Mouse (Mus musculus) lung, embryonic 15.5 days (tissue): ENCODE data around the gene D10Jhu81e. TPM values are rescaled to one million over a fixed set of nuclear protein-coding genes. Genes with fewer than 3 reads are reported as not detected.

ENCODE experiments used
- ATAC-seq: fragments of 200-750 bp; cut with Nextera tagmentation; 2 replicates; pipeline ENCODE4 v1.8.0; 2017; ENCODE audit warnings: moderate number of reproducible peaks, borderline replicate concordance; ENCODE audit not compliant: low FRiP score, low TSS enrichment; ENCODE audit errors: extremely low read depth
- H3K27ac ChIP-seq: fragments of 300-500 bp; sonication (generic); 2 replicates; pipeline ENCODE4 v1.5.1; 2015; ENCODE audit warnings: moderate library complexity, mild to moderate bottlenecking, inconsistent platforms
- H3K27me3 ChIP-seq: fragments of 300-500 bp; sonication (generic); 2 replicates; pipeline ENCODE4 v1.6.1; 2015; ENCODE audit warnings: inconsistent platforms
- H3K36me3 ChIP-seq: fragments of 300-500 bp; sonication (generic); 2 replicates; pipeline ENCODE4 v1.6.1; 2015; ENCODE audit warnings: inconsistent platforms
- H3K4me1 ChIP-seq: fragments of 300-500 bp; sonication (generic); 2 replicates; pipeline ENCODE4 v1.6.1; 2015; ENCODE audit warnings: inconsistent platforms
- H3K4me2 ChIP-seq: fragments of 300-500 bp; sonication (generic); 2 replicates; pipeline ENCODE4 v1.6.1; 2015; ENCODE audit warnings: inconsistent platforms, mild to moderate bottlenecking, moderate library complexity
- H3K4me3 ChIP-seq: fragments of 300-500 bp; sonication (generic); 2 replicates; pipeline ENCODE4 v1.5.1; 2015; ENCODE audit warnings: mild to moderate bottlenecking, inconsistent platforms
- H3K9ac ChIP-seq: fragments of 300-500 bp; sonication (generic); 2 replicates; pipeline ENCODE4 v1.6.1; 2015; ENCODE audit warnings: inconsistent platforms
- H3K9me3 ChIP-seq: fragments of 300-500 bp; sonication (generic); 2 replicates; pipeline ENCODE4 v1.6.1; 2016; ENCODE audit warnings: inconsistent platforms
- WGBS: fragments of 180-500 bp; shearing (Covaris S2); methylation state at CpG from one replicate; pipeline ENCODE4 v1.1.7; 2015; 5-methylcytosine and 5-hydroxymethylcytosine counted together
- polyA plus RNA-seq: library from polyadenylated mRNA; unstranded; fragments of >200 nt; fragmentation: Nextera tagmentation; extraction: Ambion mirVana; gene quantifications from 2 replicates; pipeline ENCODE4 v1.2.1, GENCODE M21; 2015

D10Jhu81e gene
- polyA plus RNA-seq, 1 experiment from 2014 or later: 32.8 TPM

- 91% methylated on average over 17 of the region's 17 CpGs for WGBS
- no peak for ATAC-seq
- Histone ChIP-seq H3K27me3 (no peaks in the 10 kb centered on the region), H3K4me3 (no peak overlapping the region), H3K4me2 (no peak overlapping the region), H3K27ac (no peak overlapping the region), H3K9ac (no peak overlapping the region), H3K9me3 (no peaks in the 10 kb centered on the region), H3K36me3 (peaks cover 57% of the 10 kb centered on the region), H3K4me1 (peaks cover 9% of the 10 kb centered on the region)
These were observed 12.7 kb upstream of the D10Jhu81e start for GRCm38 (mm10) chr10:78182321-78182720.

GRCm38 (mm10) chr10:78174474-78174873 lies 4.9 kb upstream of the D10Jhu81e start:
- H3K4me3 ChIP-seq: no peak overlapping the region
- H3K36me3 ChIP-seq: peaks cover 76% of the 10 kb centered on the region
- H3K9me3 ChIP-seq: no peaks in the 10 kb centered on the region
- H3K4me2 ChIP-seq: no peak overlapping the region
- H3K27ac ChIP-seq: no peak overlapping the region
- H3K27me3 ChIP-seq: no peaks in the 10 kb centered on the region
- H3K9ac ChIP-seq: no peak overlapping the region
- ATAC-seq: no peak
- H3K4me1 ChIP-seq: peaks cover 6% of the 10 kb centered on the region; the same call in 1 of the 2 replicates
- 88% methylated on average over 5 of the region's 5 CpGs for WGBS

- H3K27me3 ChIP-seq: no peaks in the 10 kb centered on the region
- H3K4me1 ChIP-seq: peaks cover 17% of the 10 kb centered on the region
- H3K4me2 ChIP-seq: no peak overlapping the region
- H3K27ac ChIP-seq: no peak overlapping the region
- no peak overlapping the region for H3K9ac ChIP-seq
- H3K4me3 ChIP-seq: no peak overlapping the region
- ATAC-seq: no peak
- 85% methylated on average over 9 of the region's 9 CpGs for WGBS
- no peaks in the 10 kb centered on the region for H3K9me3 ChIP-seq
- H3K36me3 ChIP-seq: peaks cover 57% of the 10 kb centered on the region
These were observed 2.0 kb upstream of the D10Jhu81e start for GRCm38 (mm10) chr10:78171581-78171980.

- Histone ChIP-seq H3K27me3 (no peaks in the 10 kb centered on the region), H3K4me3 (no peak overlapping the region), H3K9me3 (no peaks in the 10 kb centered on the region), H3K4me2 (no peak overlapping the region), H3K4me1 (peaks cover 17% of the 10 kb centered on the region), H3K36me3 (peaks cover 55% of the 10 kb centered on the region), H3K27ac (no peak overlapping the region), H3K9ac (no peak overlapping the region)
- ATAC-seq: no peak
- WGBS: 94% methylated on average over 7 of the region's 7 CpGs
These were observed 1.5 kb upstream of the D10Jhu81e start for GRCm38 (mm10) chr10:78171057-78171456.

GRCm38 (mm10) chr10:78170445-78170844 lies 863 bp upstream of the D10Jhu81e start:
- Histone ChIP-seq H3K4me1 (peaks cover 17% of the 10 kb centered on the region), H3K27ac (no peak overlapping the region), H3K9me3 (no peaks in the 10 kb centered on the region), H3K9ac (no peak overlapping the region), H3K4me2 (peak overlapping the region; percentile 86; the same call in 1 of the 2 replicates), H3K27me3 (no peaks in the 10 kb centered on the region), H3K4me3 (0 out of 2 replicates have a peak overlapping the region, but pooled peaks have one; percentile 67), H3K36me3 (peaks cover 55% of the 10 kb centered on the region)
- 66% methylated on average over 2 of the region's 2 CpGs for WGBS
- ATAC-seq: no peak

- H3K4me2 ChIP-seq: peak overlapping the region; percentile 86
- peaks cover 17% of the 10 kb centered on the region for H3K4me1 ChIP-seq
- 80% methylated on average over 11 of the region's 11 CpGs for WGBS
- H3K27ac ChIP-seq: no peak overlapping the region
- ATAC-seq: no peak
- H3K9me3 ChIP-seq: no peaks in the 10 kb centered on the region
- peaks cover 53% of the 10 kb centered on the region for H3K36me3 ChIP-seq
- no peaks in the 10 kb centered on the region for H3K27me3 ChIP-seq
- H3K4me3 ChIP-seq: peak overlapping the region; percentile 67
- H3K9ac ChIP-seq: peak overlapping the region; percentile 78
These were observed 790 bp downstream of the D10Jhu81e start for GRCm38 (mm10) chr10:78168792-78169191.

- Histone ChIP-seq H3K27ac (no peak overlapping the region), H3K36me3 (peaks cover 50% of the 10 kb centered on the region), H3K9ac (no peak overlapping the region), H3K4me1 (peaks cover 17% of the 10 kb centered on the region), H3K4me3 (no peak overlapping the region), H3K27me3 (no peaks in the 10 kb centered on the region), H3K4me2 (no peak overlapping the region), H3K9me3 (no peaks in the 10 kb centered on the region)
- no peak for ATAC-seq
These were observed 1.8 kb downstream of the D10Jhu81e start for GRCm38 (mm10) chr10:78167775-78168174.

GRCm38 (mm10) chr10:78167333-78167732 lies 2.2 kb downstream of the D10Jhu81e start:
- Histone ChIP-seq H3K36me3 (peaks cover 48% of the 10 kb centered on the region), H3K27ac (no peak overlapping the region), H3K9ac (no peak overlapping the region), H3K4me3 (no peak overlapping the region), H3K4me2 (no peak overlapping the region), H3K4me1 (peaks cover 17% of the 10 kb centered on the region), H3K9me3 (no peaks in the 10 kb centered on the region), H3K27me3 (no peaks in the 10 kb centered on the region)
- no peak for ATAC-seq
- 95% methylated on average over 7 of the region's 7 CpGs for WGBS

GRCm38 (mm10) chr10:78165256-78166005 lies 4.2 kb downstream of the D10Jhu81e start:
- H3K4me2 ChIP-seq: no peak overlapping the region
- peaks cover 41% of the 10 kb centered on the region for H3K36me3 ChIP-seq
- no peak overlapping the region for H3K27ac ChIP-seq
- WGBS: 93% methylated on average over 21 of the region's 21 CpGs
- H3K9me3 ChIP-seq: no peaks in the 10 kb centered on the region
- H3K9ac ChIP-seq: no peak overlapping the region
- H3K4me3 ChIP-seq: no peak overlapping the region
- no peaks in the 10 kb centered on the region for H3K27me3 ChIP-seq
- no peak for ATAC-seq
- peaks cover 17% of the 10 kb centered on the region for H3K4me1 ChIP-seq

GRCm38 (mm10) chr10:78164786-78165185 lies 4.8 kb downstream of the D10Jhu81e start:
- no peak overlapping the region for H3K4me2 ChIP-seq
- H3K4me3 ChIP-seq: no peak overlapping the region
- 94% methylated on average over 12 of the region's 12 CpGs for WGBS
- H3K27me3 ChIP-seq: no peaks in the 10 kb centered on the region
- peaks cover 41% of the 10 kb centered on the region for H3K36me3 ChIP-seq
- H3K27ac ChIP-seq: no peak overlapping the region
- no peaks in the 10 kb centered on the region for H3K9me3 ChIP-seq
- H3K4me1 ChIP-seq: peaks cover 12% of the 10 kb centered on the region
- ATAC-seq: no peak
- no peak overlapping the region for H3K9ac ChIP-seq

GRCm38 (mm10) chr10:78163923-78164322 lies 5.7 kb downstream of the D10Jhu81e start:
- Histone ChIP-seq H3K4me3 (no peak overlapping the region), H3K4me1 (peaks cover 18% of the 10 kb centered on the region), H3K9me3 (no peaks in the 10 kb centered on the region), H3K36me3 (peaks cover 41% of the 10 kb centered on the region), H3K27me3 (no peaks in the 10 kb centered on the region), H3K4me2 (no peak overlapping the region), H3K27ac (no peak overlapping the region), H3K9ac (no peak overlapping the region)
- WGBS: 17% methylated on average over 4 of the region's 4 CpGs
- no peak for ATAC-seq

GRCm38 (mm10) chr10:78163241-78163640 lies 6.3 kb downstream of the D10Jhu81e start:
- no peak for ATAC-seq
- H3K27ac ChIP-seq: no peak overlapping the region

More at GRCm38 (mm10) chr10:78163241-78163640, 6.3 kb downstream of the D10Jhu81e start:
- Histone ChIP-seq H3K4me2 (no peak overlapping the region), H3K36me3 (peaks cover 41% of the 10 kb centered on the region), H3K9ac (no peak overlapping the region), H3K4me3 (no peak overlapping the region), H3K4me1 (peaks cover 16% of the 10 kb centered on the region), H3K9me3 (no peaks in the 10 kb centered on the region), H3K27me3 (no peaks in the 10 kb centered on the region)
- 92% methylated on average over 9 of the region's 9 CpGs for WGBS
